Mouse (Mus musculus) adrenal gland, postnatal 4 days (tissue): ENCODE results near the gene Tmem120a. TPM values are rescaled to one million over a fixed set of nuclear protein-coding genes. Genes with fewer than 3 reads are reported as not detected.
A peak's percentile ranks its signal among the peaks of the same experiment; 100 is the strongest.

ENCODE experiments used
- DNase-seq, 2 experiments: peaks; one replicate each; pipeline ENCODE4 v3.0.0; 2021 to 2022; ENCODE audit warnings: low spot score in 2 of 2, mixed read lengths in 2 of 2
- total RNA-seq, 2 experiments: library from RNA; stranded (reverse); gene quantifications; 2 replicates each; pipeline ENCODE4 v1.2.3; 2021

The Tmem120a gene
- total RNA-seq, 2 experiments from 2014 or later: 46.8 to 53.9 TPM

DNA sequence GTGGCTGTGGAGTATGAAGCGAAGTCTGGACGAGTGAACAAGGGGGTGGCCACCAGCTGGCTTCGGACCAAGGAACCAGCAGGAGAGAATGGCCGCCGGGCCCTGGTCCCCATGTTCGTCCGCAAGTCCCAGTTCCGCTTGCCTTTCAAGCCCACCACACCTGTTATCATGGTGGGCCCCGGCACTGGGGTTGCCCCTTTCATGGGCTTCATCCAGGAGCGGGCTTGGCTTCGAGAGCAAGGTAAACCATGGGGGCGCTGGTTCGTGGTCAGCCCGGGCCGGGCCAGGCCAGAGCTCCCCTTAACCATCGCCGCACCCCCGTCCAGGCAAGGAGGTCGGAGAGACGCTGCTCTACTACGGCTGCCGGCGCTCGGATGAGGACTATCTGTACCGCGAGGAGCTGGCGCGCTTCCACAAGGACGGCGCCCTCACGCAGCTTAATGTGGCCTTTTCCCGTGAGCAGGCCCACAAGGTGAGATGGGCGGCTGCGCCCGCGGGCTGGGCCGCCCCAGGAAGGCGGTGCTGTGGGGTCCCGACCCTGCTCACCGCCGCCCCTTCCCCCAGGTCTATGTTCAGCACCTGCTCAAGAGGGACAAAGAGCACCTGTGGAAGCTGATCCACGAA is 10.1 kb downstream of the Tmem120a start:
- no peak for DNase-seq

DNA sequence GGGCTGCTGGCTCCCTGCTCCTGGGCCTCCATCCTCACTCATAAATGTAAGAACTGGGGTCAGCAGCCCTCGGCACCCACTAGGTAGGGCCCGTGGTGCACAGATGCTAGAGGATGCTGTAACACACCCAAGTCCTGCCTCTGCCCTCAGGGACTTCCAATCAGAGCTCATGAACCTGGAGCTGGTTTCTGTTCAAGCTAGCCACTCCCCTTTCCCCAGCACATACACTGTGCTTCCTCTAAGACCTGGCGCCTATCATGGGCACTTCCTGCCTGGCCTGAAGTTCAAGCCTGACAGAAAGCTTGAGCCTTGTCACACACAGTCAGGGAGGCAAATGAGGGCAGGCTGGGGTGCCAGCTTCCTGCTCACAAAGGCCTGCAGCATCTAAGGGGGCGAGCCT is 11.2 kb downstream of the Tmem120a start:
- no peak for DNase-seq

GRCm38 (mm10) chr5:135731322-135731721 is 12.9 kb downstream of the Tmem120a start:
- no peak for DNase-seq

DNA sequence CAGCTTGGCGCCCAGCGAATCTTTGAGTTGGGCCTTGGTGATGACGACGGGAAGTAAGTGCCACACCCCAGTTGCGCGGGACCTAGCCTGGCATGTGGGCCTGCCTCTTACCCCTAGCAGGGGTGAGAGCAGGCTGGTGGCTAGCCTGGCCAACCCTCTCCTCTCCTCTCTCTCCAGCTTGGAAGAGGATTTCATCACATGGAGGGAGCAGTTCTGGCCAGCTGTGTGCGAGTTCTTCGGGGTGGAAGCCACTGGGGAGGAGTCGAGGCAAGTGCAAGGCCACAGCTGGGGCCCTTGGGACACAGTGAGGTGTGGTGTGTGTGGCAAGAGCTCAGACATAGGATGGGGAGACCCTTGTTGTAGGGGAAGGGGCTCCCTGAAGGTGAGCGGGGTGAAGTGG is 13.3 kb downstream of the Tmem120a start:
- no peak for DNase-seq

DNA sequence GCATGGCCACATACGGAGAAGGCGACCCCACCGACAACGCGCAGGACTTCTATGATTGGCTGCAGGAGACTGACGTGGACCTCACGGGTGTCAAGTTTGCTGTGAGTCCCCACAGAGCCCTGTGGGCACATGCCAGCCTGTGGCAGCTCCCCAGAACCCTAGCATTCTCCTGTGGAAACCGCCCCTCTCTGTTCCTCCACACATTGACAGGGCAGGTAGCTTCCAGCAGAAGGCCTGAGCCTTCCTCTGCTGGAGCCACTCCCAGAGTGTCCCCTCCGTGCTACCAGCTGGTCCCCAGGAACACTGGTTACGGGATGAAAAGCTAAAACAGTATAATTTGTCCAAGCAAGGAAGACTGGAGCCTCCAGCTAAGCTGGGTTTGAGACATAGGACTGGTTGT is 14.0 kb downstream of the Tmem120a start:
- DNase-seq: no peak

- DNase-seq: no peak
These were observed 14.9 kb downstream of the Tmem120a start for GRCm38 (mm10) chr5:135729351-135729750.

DNA sequence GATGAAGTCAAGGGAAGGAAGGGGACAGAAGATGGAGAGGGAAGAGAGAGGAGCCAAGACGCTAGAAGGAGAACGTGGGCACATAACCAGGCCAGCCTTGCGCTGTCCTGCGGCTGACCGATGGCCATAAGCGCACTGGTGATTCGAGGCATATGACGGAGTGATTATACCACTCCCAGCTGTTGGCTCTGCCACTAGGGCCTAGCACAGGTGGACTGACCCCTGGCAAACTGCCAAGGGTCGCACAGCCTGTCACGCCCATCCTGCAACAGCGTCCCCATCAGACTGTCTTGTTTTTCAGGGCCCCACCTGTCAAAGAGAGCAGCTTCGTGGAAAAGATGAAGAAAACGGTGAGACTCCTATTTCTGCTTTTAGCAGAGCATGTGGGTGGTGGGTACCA is 15.9 kb downstream of the Tmem120a start:
- DNase-seq: no peak

DNA sequence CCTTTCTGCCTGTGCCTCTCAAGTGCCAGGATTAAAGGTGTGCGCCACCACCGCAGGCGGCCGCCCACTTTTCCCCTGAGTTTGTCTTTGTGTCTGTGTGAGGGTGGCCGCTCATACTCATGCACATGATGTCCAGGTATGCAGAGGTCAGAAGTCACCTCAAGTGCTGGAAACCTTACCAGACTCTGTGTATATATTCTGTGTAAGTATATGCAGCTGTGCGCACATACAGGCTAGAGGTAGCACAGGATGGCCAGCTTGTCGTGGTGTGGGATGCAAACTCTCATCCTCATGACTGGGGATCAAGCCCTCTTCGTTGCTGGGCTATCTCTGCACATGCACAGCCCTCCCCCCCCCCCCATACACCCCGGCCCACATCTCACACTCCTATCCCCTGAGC is 16.4 kb downstream of the Tmem120a start:
- DNase-seq: no peak

DNA sequence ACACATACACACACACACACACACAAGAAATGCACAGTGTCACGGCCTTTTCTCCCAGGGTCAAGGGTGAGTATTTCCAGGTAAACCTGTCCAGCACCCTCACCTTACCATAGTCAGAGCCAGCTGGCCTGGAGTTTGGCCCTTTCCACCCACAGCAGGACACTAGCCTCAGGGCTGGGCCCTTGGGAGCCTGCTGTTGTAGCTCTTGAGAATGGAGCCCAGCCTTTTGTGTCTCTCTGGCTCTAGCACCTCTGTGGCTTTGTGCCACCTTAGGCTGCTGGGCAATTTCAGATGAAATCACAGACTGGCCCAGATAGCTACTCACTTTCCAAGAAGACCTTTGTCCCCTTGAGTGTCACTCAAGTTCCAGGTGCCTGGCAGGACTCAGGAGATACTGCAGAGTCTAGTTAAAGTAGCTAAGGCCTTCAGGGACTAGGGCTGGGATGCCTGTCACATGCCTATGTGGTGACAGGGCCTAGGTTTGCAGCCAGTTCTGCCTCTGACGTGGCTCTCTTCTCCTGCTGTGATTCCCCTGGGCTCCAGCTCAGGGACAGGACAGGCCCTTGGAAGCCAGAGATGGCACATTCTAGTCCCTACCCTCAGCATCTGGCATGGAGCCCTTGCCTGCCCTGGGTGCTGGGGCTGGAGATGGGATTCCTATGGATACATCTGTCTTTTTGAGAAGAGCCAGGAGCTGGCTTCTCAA is 17.5 kb downstream of the Tmem120a start:
- DNase-seq: no peak

- no peak for DNase-seq
These were observed 18.3 kb downstream of the Tmem120a start for GRCm38 (mm10) chr5:135725991-135726390.

DNA sequence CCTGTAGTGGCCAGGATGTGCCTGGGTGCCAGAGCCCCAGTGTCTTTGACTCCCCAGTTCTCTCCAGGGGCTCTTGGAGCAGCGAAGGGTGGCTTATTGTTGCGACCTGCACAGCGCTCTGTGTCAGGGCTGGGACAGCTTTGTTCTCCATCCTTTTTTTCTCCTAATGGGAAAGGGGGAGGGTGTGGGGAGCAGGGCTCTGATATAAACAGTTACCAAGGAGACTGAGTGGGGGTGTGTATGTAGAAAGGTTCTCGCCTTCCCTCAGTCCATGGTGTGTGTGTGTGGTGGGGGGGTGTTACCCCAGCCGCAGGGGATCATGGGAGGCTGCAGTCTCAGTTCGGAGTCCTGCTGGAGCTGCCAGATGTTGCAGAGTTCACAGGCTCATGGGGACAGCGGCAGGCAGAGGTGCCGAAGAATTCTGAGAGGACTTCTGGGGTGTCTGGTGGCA is 18.8 kb downstream of the Tmem120a start:
- DNase-seq: no peak

- DNase-seq: no peak
These were observed 19.5 kb downstream of the Tmem120a start for GRCm38 (mm10) chr5:135724536-135725322.

DNA sequence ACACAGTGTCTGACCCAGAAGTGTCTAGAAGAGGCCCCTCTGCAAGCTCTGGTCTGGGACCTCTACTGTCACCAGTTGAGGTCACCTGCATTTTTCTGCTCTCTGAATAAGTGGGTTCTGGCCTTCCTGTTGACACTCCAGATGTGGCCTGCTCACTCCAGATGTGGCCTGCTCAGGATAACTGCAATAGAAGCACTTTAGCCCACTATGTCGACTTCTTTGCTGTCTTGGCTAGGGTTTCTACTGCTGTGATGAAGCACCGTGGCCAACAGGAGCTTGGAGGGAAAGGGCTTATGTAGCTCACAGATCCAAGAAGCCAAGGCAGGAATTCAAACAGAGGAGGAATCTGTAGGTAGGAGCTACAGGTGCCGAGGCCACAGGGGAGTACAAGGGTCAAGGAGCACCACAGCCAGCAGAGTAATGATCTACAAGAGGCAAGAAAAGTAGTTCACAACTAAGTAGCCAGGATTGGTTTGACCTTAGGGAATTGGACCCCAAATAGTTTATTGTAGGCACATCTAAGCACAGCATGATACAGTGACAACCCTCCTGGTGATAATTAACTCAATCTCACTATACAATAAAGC is 21.0 kb downstream of the Tmem120a start:
- no peak for DNase-seq

- DNase-seq: peak in 1 of 2 experiments; percentile 42
These were observed 22.1 kb downstream of the Tmem120a start for GRCm38 (mm10) chr5:135722121-135722520.

DNA sequence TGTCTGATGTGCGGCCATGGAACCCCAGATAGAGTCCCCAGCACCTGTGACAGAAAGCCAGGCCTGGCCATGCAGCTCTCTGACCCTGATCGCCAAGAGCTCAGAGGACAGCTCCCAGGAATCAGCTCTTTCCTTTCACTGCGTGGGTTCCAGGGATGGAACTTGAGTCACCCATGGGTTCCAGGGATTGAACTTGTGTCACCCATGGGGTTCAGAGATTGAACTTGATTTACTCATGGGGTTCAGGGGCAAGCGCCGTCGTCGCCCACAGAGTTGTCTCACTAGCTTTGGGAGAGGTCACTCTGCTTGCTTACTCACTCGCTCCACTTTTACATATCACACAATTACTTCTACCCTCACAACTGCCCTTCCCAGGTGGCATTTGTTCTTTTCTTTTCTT is 23.2 kb downstream of the Tmem120a start:
- DNase-seq: no peak

DNA sequence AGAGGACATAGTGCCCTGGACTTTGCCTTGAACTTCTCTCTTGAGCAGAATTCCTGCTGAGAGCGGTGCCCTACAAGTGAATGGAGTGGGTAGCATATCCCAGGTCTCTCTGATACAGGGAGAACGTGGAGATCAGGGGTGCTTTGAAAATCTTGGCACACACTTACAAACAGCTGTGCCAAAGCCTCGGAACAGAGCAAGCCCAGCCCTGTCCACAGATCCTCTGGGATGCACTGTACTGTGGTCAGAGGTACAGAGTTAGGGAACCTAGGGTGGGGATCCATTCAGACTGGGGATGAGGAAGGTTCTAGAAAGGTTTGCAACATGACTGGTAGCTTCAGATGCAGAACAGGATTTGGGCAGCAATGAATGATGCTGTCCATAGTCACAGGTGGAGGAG is 24.1 kb downstream of the Tmem120a start:
- no peak for DNase-seq

GRCm38 (mm10) chr5:135719586-135720120 is 24.6 kb downstream of the Tmem120a start:
- no peak for DNase-seq

DNA sequence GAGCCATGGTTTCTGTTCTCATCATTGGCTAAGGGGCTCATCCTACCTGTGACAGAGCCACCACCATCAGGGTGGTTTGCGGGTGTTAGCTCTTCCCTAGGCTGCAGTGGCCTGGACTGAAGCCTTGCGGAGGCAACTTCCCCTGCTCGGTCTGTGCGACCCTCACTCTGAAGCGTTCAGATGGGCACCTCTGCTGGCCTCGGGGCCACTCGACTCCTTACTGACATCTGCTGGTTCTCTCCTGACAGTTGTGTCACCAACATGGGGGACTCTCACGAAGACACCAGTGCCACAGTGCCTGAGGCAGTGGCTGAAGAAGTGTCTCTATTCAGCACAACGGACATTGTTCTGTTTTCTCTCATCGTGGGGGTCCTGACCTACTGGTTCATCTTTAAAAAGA is 28.6 kb downstream of the Tmem120a start:
- no peak for DNase-seq

DNA sequence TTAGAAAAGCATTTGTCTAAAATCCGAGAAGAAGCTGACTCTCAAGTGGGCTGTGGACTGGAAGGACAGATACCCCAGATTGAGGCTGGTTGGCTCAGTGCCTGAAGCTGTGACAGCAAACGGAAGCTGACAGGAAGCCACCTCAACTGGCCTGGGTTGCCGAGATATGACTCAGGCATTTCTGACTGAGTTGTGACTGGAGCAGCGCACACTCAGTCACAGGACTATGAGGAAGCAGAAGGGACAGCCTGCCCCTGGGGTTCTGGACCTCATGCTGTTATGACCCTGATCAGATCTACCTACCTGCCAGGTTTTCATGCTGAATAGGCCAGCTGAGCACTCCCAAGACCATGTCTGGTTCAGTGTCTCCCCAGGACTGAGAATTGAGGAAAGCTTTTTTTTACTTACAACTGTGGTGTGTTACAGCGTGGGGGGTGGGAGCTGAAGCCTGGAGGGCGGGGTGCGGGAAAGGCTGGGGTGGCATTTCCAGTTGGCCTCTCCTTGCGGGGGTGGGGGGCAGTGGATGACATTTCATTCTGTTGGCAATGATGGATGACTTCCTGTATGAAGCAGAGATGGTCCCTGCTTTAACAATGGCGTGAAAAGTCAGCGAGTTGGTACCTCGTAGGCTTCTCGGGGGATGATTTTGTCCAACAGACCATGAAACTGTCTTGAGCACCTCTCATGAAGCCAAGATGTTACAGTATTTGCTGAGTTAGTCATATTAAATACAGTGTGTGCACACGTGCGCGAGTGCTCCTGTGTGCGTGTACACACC is 30.6 kb downstream of the Tmem120a start:
- DNase-seq: peak in 1 of 2 experiments; percentile 59

DNA sequence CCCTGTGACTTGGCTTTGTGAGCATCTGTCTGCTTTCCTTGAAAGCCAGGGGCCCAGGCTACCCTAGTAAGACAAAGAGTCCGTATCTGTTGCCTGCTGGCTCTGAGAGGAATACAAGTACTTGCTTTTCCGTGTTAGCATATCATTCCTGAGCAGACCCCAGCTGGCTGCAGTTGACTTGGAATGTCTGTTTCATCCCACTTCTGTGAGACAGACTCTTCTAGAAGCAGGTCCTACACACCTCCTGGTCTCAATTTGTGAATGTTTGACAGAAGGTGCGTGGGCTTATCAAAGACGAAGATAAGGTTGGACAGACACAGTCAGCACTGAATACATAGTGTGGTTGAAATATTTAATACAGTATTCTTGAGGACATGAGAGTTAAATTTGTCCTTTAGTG is 31.4 kb downstream of the Tmem120a start:
- no peak for DNase-seq
